ENCODE assay signal across 13 mouse cellular contexts in the genomic region with DNA sequence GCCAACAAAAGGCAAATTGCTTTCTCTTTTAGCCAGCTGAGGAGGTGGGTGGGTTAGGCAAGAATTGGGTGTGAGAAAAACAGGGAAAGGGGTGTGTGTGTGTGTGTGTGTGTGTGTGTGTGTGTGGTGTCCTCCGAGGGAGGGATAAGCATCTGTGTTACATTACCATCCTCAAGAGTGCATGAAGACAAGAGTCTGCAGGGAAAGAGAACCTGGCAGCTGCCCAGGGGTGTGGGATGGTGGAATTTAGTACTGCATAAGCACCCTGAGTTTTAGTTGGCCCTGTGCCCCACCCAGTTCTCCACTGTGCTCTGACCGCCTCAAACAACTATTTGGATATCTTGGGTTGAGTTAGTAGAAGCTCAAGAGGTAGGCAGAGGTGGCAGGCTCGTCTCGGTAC. TPM values are rescaled to one million over a fixed set of nuclear protein-coding genes. Genes with fewer than 3 reads are reported as not detected.
DNase-seq lines count a peak whose midpoint lies in the region; ATAC-seq and TF ChIP-seq lines count a peak whose summit lies in the region.
"Had no signal": no experiment of that assay in that cellular context is flagged by ENCODE, and none has a peak within 500 bp of the region (broad histone marks: within the 10 kb centered on the region; RNA-seq: fewer than 3 reads in every experiment).

No protein-coding gene starts in this region.

- no peak for TF ChIP-seq EP300 in lung, postnatal 0 days (IDR thresholded peaks at IDR 0.05)

- H3K4me2 ChIP-seq in lung, postnatal 0 days (replicated peaks; ENCODE audit: low read depth, low read length), result peak overlapping the region; percentile 89

- H3K27ac ChIP-seq in lung, postnatal 0 days (ENCODE audit: low read length), result peak overlapping the region; percentile 68
- H3K27ac ChIP-seq: macrophage had no signal

- H3K27me3 ChIP-seq in lung, postnatal 0 days (replicated peaks; ENCODE audit: insufficient read depth, low read length), result no peaks in the 10 kb centered on the region

- 0 out of 2 replicates have a peak, but pooled peaks cover 3% of the 10 kb centered on the region for H3K9me3 ChIP-seq in lung, postnatal 0 days (ENCODE audit: low read length)

- 41% methylated on average over 4 of the region's 4 CpGs for WGBS in lung, postnatal 0 days

- H3K9ac ChIP-seq in lung, postnatal 0 days (replicated peaks; ENCODE audit: low read depth), result no peak overlapping the region

- no peak for TF ChIP-seq CTCF in lung, postnatal 0 days (IDR thresholded peaks at IDR 0.05)

- ATAC-seq in lung, postnatal 0 days, result peak; percentile 89

- peaks cover 3% of the 10 kb centered on the region; the same call in 1 of the 2 replicates for H3K4me1 ChIP-seq in lung, postnatal 0 days (ENCODE audit: insufficient read depth, low read depth, low read length)

- H3K36me3 ChIP-seq in lung, postnatal 0 days (ENCODE audit: insufficient read depth, low read length), result no peaks in the 10 kb centered on the region
- H3K36me3 ChIP-seq: G1E had no signal

- peak; percentile 51 for DNase-seq in testis, postnatal 10 days (ENCODE audit: low spot score)
- DNase-seq in testis, postnatal 14 days (ENCODE audit: low spot score), result no peak
- peak; percentile 17 to 54 for DNase-seq in layer of hippocampus, adult 18-20 months (ENCODE audit: low spot score in 2 of 2)
- peak; percentile 73 for DNase-seq in lung, postnatal 0 days (ENCODE audit: low spot score)
- peak; percentile 85 for DNase-seq in telencephalon, adult 2 months (ENCODE audit: low read depth, low spot score)
- no peak for DNase-seq in embryo, embryonic 10 days (ENCODE audit: low spot score)
- no peak for DNase-seq in adrenal gland, postnatal 14 days
- DNase-seq in embryo, embryonic 9.5 days (ENCODE audit: extremely low spot score), result no peak

- no peak overlapping the region for H3K4me3 ChIP-seq in lung, postnatal 0 days (ENCODE audit: low read depth, low read length)

RNA-seq across cellular contexts. Expression of gene Clip4, which starts 12.7 kb away (rescaled TPM):
- 10 to 100 TPM; 78.4 to 89.6 TPM for total RNA-seq in layer of hippocampus, adult 18-20 months (2021)
- 25.8 and 30.3 TPM in 2 replicates for polyA plus RNA-seq in lung, postnatal 0 days (2015; fragmentation: Nextera tagmentation; extraction: Ambion mirVana)
- 13.0 and 15.8 TPM in 2 replicates for total RNA-seq in adrenal gland, postnatal 14 days (2021)
- polyA plus RNA-seq: G1E, macrophage had no signal

RNA-seq across cellular contexts. Expression of gene Pcare, which starts 28.3 kb away (rescaled TPM):
- total RNA-seq in layer of hippocampus, adult 18-20 months (2021), result under 1 TPM in 1 of 2 experiments, not detected in 1; 0.08 TPM
- not detected in 2 replicates for polyA plus RNA-seq in lung, postnatal 0 days (2015; fragmentation: Nextera tagmentation; extraction: Ambion mirVana)
- total RNA-seq in adrenal gland, postnatal 14 days (2021), result not detected in 2 replicates
- polyA plus RNA-seq: brain, embryonic 14.5 days; G1E; large intestine, adult 2 months; macrophage; neural tube, embryonic 14.5 days had no signal

Comparison
In these comparisons a context has a peak if more than half of its experiments do, and no peak if none do; other contexts are left out.
1. DNase-seq: peak in testis, postnatal 10 days (single experiment), layer of hippocampus, adult 18-20 months (2 of 2), lung, postnatal 0 days (single experiment) and telencephalon, adult 2 months (single experiment); none in testis, postnatal 14 days (single experiment), embryo, embryonic 10 days (single experiment), adrenal gland, postnatal 14 days (single experiment) and embryo, embryonic 9.5 days (single experiment).